Mouse (Mus musculus): Measurements from ENCODE around the gene Nvl.
A peak's percentile ranks its signal among the peaks of the same experiment; 100 is the strongest.

Gene Nvl

DNA sequence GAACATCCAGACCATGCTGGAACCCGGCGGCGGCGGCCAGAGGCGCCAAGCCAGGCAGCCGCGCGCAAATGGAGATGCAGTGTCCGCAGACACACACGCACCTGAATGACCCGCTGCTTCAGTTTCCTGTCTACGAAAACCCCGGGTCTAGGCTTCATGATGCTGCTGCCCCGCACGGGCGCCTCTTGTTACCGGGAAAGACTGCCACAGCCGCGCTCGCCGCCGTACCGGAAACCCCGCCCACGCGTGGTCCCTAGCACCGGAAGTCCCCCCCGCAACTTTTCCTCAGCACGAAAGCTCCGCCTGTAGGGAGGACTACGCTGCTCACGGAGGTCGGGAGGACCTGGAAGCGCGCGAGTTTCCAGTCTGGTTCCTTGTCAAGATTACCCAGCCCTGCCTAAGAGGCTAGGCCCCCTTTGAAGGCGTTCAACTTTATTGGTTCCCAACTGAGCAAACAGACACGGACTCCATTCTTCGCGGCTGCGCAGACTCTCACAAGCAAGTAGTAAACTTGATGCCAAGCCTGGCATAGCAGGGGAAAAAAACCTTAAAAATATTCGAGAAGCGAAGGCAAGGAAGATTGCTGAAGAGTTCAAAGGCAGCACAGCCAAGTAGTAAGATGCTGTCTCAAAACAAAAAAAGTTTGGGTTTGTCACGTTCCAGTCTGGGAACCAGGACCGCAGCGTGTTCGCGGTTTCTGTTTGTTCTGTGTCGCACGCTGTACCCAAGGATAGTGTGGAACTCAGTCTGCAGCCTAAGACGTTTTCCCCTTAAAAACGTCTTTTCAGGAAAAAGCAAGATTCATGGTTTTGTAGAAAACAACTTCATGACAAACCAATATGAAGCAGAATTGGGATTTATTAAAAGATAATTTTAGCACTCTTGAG, at the start of gene Nvl, which contains the start of gene Cnih4:
TSS of gene Nvl (minus strand) at position 255 of the 887 bp plus-strand sequence.
TSS of gene Cnih4 (plus strand) at position 744 of the 887 bp plus-strand sequence.
- DNase-seq (ENCODE audit: low spot score in 2 of 2) = peak; percentile 89 to 92

DNA sequence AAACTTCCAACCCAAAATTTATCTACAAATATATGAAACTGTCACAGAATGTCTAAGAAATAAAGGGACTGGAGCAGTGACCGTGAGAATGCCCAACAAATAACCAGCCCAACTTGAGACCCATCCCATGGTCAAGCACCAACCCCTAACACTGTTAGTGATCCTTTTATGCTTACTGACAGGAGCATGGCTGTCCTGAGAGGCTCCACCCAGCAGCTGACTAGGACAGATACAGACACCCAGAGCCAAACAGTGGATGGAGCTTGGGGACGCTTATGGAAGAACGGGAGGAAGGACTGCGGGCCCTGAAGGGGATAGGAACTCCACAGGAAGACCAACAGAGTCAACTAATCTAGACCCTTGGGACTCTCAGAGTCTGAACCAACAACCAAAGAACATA, 44.9 kb upstream of the Nvl start:
- no peak for DNase-seq (ENCODE audit: low spot score in 2 of 2)

DNA sequence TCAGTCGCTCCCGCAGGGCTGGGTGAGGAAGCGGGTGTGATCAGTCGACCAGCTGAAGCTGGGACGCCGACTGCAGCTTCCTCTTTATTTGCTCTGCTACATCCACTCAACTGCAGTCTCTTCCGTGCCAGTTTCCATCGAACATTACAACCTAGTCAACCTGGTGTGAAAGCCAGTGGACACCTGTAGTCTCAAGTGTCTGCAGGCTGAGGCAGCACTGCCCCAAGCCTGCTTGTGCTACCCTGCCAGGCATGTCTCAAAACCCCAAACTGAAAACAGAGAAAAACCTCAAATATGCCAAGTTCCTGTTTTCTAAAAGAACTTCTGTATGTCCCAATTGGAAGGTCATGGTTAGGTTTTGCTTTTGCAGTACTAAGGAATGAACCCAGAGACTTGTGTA, 26.2 kb upstream of the Nvl start:
- no peak for DNase-seq (ENCODE audit: low spot score in 2 of 2)

DNA sequence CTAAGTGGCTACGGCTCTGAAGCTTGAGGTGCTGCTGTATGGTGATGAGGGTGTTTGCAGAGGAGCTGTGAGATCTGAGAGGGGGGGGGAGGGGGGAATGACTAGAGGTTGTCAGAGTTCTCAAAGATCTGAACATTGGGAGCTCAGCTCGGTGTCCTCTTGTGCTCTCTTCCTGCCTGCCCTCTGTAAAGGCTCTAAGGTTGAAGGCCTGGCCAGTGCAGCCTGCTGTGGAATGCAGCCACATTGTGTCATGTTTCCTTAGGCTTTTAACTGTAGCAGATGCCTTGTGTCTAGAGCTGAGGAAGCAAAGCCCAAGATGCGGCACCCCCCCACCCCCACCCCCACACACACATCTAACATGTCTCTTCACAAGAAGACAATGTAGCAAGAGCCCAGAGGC, 24.4 kb upstream of the Nvl start:
- DNase-seq (ENCODE audit: low spot score in 2 of 2) = no peak

DNA sequence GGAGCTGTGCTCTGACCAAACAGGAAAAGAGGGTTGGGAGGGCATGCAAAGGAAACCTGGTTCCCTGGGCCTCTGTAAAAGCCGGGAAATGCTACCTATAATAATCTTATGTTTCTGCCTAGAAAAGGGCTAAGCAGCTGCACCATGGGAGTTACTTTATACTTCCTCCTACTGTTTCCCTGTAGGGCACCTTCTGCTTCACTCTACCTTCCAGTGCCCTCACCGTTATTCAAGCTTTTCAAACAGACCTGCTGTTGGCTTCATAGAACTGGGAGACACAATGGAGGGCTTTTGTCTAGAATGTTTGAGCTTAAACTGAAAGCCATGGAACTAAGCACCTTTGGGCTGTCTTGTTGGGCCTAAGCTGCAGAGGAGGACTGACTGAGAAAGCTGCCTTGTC, 23.8 kb upstream of the Nvl start:
- no peak for DNase-seq (ENCODE audit: low spot score in 2 of 2)

DNA sequence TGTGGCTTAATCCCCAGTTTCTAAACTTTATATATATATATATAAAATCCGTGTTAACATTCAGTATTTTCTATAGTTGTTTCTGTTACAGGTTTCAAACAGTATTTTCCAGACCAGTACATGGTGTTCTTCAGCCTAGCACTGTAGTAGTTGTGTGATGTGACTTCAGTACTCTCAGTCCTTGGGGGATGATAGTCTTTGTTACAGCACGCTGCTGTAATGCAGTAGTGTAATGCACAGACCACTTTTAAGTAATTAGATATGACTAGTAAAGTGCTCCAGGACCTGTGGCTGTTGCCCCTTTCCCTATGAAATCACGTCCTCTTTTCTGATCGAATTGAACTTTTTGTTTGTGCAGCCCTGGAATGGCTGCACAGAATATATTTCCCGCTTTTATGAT, 7.5 kb upstream of the Nvl start:
- no peak for DNase-seq (ENCODE audit: low spot score in 2 of 2)

DNA sequence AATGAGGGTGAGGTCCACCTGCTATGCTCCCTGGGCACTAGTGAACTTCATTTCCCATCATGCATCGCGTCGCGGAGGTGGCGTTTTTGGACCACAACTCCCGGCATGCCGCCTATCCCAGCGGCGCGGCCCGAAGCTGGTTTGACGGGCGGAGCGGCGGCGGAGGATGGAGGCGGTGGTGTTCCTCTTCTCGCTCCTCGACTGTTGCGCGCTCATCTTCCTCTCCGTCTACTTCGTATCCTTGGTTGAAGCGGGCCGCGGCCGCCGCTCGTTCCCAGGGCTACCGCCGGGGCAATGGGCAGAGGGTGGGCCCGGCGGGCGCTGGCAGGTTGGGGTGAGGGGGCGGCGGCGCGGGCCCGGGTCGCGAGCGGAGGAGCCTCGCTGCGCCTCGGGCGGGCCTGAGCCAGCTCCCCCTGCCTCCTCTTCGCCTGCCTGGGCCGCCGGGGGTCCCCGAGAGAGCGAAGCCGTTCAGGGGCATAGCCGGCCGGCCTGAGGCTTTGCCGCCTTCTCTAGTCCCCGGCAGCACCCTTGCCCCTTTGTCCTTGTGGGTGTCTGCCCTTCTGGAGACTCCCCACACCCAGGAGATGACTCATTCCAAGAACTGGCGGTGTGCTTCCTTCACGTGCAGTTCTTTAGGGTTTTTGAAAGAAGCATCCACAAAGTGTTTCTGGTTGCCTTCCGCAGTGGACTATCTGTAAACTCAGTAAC, 7.0 kb upstream of the Nvl start:
- DNase-seq (ENCODE audit: low spot score in 2 of 2) = peak; percentile 83 to 88

DNA sequence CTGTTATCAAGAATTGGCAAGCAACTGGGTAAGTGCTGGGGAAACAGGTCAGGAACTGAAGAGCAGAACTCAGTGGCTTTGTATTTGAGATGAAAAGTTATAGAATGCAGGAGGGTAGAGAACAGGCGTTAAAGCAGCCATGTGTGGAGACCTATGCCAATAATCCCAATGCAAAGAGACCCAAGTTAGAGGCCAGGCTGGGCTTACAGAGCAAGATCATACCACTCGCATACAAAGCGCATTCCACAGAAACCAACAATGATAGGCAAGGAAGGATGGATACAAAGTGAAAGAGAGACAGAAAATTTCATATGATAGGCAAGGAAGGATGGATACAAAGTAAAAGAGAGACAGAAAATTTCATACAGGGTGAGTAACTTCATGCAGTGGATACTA, 6.4 kb upstream of the Nvl start:
- DNase-seq (ENCODE audit: low spot score in 2 of 2) = no peak

DNA sequence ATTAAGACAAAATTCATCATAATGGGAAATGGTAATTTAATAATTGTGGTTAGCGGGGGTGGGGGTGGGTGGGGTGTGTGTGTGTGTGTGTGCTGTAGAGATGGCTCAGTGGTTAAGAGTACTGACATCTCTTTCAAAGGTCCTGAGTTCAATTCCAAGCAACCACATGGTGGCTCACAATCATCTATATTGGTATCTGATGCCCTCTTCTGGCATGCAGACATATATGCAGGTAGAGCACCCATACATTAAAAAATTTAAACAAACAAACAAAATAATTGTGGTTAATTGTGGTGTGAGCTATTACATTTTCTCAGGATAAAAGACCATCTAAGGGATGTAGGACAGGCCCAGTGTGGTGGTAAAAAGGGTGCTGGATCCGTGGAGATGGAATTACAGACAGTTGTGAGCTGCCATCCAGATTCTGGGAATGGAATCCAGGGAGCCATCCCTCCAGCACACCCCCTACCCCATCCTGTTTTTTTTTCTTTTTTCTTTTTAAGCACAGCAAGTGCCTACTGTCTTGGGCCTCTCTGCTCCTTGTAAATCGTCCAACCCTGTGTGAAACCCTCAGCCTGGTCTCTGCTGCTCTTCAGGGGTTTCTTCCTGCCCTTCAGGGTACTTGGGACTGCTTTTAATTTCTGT, 5.5 kb upstream of the Nvl start:
- no peak for DNase-seq (ENCODE audit: low spot score in 2 of 2)

DNA sequence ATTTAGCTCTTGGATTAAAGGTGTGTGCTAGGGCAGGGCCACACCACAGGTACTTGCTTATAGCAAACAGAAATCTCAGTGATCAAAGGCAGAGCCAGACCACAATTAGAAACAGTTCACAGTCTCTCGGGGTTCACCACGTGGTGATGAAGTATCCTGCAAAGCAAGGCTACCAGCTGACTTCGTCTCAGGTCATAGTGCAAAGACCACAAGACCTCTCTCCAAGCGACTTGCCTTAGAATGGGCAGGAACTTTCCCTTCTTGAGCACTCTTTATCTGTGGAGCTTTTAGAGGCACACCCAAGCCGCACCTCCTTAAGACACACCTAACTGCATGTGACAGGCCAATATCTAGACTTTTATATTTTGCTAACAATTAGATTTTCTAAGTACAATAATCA, 4.5 kb upstream of the Nvl start:
- no peak for DNase-seq (ENCODE audit: low spot score in 2 of 2)

DNA sequence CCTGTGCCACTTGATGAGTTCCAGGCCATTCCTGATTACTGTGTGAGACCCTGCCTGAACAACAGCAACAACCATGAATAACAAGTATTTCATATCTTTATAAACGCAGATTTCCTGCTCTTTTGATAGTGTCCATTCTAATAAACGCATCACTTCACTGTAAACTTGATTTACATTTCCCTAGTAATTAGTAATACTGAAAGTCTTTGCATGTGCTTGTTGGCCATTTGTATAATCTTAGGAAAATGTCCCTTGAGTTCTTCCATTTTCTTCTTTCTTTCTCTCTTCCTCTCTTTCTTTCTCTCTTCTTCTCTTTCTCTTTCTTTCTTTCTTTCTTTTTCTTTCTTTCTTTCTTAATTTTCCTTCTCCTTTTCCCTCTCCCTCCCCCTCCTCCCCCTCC, 2.2 kb upstream of the Nvl start:
- DNase-seq (ENCODE audit: low spot score in 2 of 2) = no peak

DNA sequence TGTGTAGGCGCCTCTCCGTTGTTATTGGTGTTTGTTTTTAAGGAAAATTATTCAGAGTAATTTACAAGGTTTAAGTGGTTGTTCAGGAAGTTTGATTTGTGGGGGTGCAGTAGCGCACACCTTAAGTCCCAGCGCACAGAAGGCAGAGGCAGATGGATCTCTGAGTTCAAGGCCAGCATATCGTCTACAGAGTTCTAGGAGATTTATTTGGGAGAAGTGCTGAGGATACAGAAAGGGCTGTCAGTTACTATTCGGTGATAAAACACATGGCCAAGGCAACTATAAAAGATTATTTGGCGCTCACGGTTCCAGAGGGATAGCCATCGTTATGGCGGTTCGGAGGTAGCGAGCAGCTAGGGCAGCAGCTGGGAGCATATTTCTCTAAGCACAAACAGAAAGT, 962 bp upstream of the Nvl start:
- no peak for DNase-seq (ENCODE audit: low spot score in 2 of 2)

DNA sequence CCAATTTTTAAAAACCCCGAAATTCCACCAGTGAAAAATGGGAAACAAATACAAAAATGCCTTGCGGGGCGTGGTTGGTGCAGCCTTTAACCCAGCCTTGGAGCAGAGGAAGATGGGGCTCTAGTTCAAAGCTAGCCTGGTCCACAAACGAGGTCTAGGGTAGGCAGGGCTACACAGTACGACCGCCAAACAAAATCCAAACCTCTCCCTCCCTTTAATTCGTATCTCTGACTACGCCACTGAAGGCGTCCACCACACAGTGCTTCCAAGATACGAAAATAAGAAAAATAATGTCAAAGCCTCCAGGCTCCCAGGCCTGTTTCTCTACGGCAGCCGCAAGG, 425 bp downstream of the Nvl start:
- no peak for DNase-seq (ENCODE audit: low spot score in 2 of 2)

DNA sequence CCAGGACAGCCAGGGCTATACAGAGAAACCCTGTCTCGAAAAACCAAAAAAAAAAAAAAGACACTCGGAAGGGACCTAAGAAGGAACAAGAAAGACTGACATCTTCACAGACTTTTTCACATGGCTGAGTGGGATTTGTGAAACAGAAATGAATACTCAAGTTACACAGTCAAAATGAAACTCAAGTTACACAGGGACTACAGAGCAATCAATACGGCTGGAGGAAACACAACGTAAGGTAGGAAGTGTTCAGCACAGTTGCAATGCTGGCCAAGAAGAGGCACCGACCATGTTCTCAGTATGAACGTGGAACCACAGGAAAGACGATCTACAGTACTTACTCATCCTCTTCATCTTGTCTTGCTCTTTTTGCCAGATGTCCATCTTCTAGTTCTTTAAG, 5.3 kb downstream of the Nvl start:
- DNase-seq (ENCODE audit: low spot score in 2 of 2) = no peak

DNA sequence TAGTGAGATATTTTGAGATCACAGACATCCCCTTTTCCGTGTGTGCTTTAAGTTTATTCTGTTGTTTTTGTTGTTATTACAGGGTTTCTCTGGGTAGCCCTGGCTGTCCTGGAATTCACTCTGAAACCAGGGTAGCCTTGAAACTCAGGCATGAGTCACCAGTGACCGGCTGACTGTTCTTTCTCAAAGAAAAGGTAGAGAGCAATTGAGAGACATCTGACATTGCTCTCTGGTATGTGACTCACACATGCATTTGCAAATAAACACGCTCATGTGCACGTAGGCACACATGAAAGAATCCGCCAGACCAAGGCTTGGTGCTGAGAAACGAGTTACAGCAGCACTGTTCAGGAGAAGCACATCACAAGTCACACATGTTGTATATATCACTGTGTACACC, 12.1 kb downstream of the Nvl start:
- DNase-seq (ENCODE audit: low spot score in 2 of 2) = no peak

DNA sequence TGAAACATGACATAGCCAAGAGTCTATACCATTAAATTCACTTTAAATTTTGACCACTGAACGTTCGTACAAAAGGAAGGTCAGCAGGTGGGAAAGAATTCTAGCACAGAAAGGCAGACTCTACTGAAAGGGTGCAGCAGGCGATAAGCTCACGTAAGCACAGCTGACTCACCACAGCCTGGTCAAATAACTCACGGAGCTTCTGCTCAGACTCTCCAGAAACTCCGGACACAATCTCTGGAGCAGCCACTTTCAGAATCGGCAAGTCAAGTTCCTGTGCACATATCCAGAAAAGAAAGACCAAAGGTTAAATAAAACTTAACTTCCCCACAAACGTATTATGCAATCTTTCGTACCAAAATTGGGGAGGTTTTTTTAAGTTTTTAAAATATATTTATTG, 17.2 kb downstream of the Nvl start:
- DNase-seq (ENCODE audit: low spot score in 2 of 2) = no peak

DNA sequence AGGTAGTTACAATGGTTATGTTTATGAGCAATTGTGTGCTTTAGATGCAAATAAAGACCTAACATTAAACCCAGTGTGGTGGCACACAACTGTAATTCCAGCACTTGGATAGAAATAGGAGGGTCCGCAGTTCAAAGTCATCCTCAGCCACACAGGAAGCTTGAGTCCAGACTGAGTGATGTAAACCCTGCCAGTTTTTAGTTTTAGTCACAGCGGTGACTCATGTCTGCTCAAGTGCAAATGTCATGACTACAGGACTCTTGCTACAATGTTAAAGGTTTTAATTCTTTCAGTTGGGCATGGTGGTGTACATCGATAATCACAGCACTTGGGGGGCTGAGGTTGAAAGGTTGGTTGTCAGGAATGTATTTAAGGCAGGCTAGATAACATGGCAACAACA, 18.1 kb downstream of the Nvl start:
- no peak for DNase-seq (ENCODE audit: low spot score in 2 of 2)

DNA sequence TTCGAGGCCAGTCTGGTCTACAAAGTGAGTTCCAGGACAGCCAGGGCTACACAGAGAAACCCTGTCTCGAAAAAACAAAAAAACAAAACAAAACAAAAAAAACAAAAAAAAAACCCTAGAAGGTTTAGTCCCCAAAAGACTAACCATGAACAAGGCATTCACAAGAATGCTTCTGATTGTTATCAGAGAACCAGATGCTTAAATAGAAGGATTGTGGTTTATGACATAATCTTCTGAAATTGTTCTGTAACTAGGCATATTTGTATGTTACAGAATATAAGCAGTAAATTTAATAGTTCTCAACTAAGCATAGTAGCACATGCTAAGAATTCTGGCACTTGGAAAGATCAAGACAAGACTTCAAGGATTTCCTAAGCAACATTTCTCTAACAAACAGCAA, 19.9 kb downstream of the Nvl start:
- DNase-seq (ENCODE audit: low spot score in 2 of 2) = no peak

DNA sequence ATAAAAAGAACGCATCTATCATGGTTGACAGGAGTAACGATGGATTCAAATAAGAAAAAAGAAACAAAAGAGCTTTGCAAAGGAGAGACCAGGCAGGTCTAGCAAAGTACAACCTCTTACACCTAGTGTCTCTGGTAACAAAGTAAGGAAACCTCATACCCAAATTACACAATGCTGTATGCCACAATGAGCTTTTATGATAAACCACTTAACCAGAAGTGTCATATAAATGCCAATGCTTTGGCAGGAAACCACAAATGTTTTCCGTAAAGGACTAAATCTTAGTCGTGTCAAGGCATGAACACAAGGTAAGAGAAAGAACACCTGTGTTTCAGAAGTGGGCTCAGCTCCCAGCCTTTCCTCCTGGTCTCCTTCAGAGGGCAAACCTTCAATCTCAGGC, 26.9 kb downstream of the Nvl start:
- no peak for DNase-seq (ENCODE audit: low spot score in 2 of 2)

DNA sequence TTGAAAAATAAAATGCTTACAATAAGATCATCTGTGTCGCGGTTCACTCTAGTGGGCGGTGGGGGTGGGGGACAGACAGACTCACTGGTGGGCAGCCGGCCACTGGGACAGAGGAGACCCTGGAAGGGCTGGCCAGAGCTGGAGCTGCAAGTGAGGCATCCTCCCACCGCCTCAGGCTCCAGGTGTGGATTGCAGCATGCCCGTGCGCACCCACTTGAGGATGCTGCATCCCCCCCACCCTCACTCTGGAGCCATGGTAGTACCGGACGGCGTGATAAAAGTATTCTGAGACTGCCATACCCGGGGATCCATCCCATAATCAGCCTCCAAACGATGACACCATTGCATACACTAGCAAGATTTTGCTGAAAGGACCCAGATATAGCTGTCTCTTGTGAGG, 54.0 kb downstream of the Nvl start:
- no peak for DNase-seq (ENCODE audit: low spot score in 2 of 2)

DNA sequence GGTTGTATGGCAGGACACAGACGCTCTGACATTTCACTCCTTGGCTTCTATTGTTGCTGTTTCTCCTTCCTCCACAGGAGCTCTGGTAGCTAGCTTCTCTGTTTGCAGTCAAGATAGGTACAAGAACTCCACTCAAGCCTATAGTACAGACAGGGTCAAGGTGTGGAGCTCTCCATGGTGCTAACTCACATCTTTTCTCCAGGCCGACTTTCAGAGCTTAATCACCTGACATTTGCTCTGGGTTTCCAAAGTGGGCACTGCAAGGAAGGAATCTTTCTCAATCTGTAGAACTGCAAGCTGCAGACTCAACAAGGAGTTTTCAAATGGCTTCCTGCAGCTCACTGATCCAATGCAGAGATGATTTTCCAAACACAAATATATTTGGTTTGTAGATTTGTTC, 60.0 kb downstream of the Nvl start:
- no peak for DNase-seq (ENCODE audit: low spot score in 2 of 2)

DNA sequence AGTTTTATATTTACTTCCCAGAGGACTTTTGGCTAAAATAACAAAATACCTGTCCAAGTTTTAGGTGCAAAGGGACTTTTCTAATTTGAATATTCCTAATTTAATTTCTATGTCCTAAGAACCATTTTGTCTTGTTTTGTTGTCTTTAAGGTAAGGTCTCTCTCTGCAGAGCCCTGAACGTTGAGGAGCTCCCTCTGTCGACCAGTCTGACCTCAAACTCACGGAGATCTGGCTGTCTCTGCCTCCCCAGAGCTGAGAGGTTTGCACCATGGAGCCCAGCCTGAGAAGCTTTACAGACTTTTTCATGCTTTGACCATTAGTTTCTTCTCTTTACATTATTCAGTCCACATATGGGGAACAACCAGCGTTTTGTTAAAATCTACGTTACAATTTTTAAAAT, 70.9 kb downstream of the Nvl start:
- DNase-seq (ENCODE audit: low spot score in 2 of 2) = no peak

DNA sequence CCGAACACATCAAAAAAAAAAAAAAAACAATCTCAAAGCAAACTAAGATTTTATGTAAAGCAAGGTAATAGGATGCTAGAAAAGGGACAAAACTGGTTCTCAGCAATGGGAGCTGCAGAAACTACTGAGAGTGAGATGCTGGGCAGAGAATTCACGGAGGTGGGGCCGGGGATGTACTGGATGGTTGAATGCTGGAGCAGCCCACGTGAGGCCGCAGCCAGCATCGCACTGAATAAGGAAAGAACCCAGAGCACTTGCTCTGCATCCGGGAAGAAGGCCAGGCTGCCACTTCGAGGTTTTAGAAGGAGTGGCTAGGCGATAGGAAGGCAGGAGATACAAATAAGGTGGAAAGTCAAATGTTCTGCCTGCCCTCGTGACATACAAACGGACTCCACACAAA, 74.3 kb downstream of the Nvl start:
- DNase-seq (ENCODE audit: low spot score in 2 of 2) = no peak

Data from urinary bladder, postnatal 36 days (tissue).